8 mouse cellular contexts compared by ENCODE assay signal in the genomic region with DNA sequence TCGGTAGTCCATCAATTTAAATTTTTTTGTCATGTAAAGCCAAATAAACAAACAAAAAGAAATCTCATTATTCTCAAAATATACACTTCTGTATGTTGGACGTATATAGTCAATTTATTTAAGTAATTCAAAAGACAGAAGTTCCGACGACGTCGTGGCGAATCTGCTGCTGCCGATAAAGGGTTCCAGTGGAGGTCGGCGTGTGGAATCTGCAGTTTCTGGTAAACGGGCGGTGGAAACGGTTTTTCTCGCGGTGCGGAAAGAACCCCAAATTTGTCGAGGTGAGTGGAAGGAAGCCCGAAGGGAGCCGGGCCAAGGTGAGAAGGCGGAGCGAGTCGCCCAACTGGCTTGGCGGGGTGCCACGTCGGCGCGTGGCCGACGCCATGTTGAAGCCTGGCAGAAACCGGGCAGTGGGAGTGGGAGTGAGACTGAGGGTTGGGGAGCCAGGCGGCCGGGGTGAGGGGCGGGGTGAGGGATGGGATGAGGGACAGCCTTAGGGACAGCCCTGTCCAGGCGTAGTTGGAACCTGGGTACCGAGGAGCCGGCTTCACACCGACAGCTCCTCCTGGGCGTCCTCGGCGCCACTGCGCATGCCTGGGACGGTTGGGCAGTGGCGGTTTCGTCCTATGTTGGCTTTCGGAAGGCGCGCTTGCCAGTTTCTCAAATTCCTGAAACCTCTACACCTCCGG. TPM values are rescaled to one million over a fixed set of nuclear protein-coding genes. Genes with fewer than 3 reads are reported as not detected.
DNase-seq lines count a peak whose midpoint lies in the region; ATAC-seq lines count a peak whose summit lies in the region.

Gene Snrnp35 (plus strand): TSS at position 169 of the 689 bp plus-strand sequence.

- intact Hi-C loops in left cerebral cortex, postnatal 10 days (cut with DNase I) = loop anchor here (5.0 kb wide), 1 partner anchor 36 kb away; no protein-coding TSS in a partner anchor

- peak; percentile 97 for DNase-seq in adipocyte (ENCODE audit: low spot score)
- peak; percentile 93 for DNase-seq in embryo, embryonic 10 days (ENCODE audit: low spot score)
- peak; percentile 95 for DNase-seq in gastrocnemius, postnatal 10 days
- peak; percentile 98 for DNase-seq in induced T-regulatory cell, adult 2 months (ENCODE audit: low read depth)
- DNase-seq in left cerebral cortex, postnatal 10 days (ENCODE audit: extremely low spot score in 1 of 2, low spot score in 2 of 2) = peak; percentile 74 to 92
- DNase-seq in right cerebral cortex, postnatal 25 days = peak; percentile 89
- DNase-seq in urinary bladder, postnatal 4 days (ENCODE audit: low spot score in 2 of 2) = peak; percentile 91

- ATAC-seq in megakaryocyte-erythroid progenitor cell, adult 5-6 weeks (replicated peaks; ENCODE audit: low FRiP score, low TSS enrichment, poor library complexity, severe bottlenecking) = peak; percentile 74

RNA-seq across cellular contexts. Expression of gene Snrnp35, which starts in this region (rescaled TPM):
- 10 to 100 TPM; 21.8 to 23.6 TPM for total RNA-seq in gastrocnemius, postnatal 10 days (2021)
- total RNA-seq in left cerebral cortex, postnatal 10 days (2021) = 10 to 100 TPM; 21.1 TPM
- total RNA-seq in megakaryocyte-erythroid progenitor cell, adult 5-6 weeks (2014; fragmentation: Nextera tagmentation) = 6.1 and 9.4 TPM in 2 replicates
- total RNA-seq in megakaryocyte-erythroid progenitor cell, adult 5-6 weeks (2017) = 3.2 and 11.1 TPM in 2 replicates

Comparison
In these comparisons a context has a peak if more than half of its experiments do, and no peak if none do; other contexts are left out.
1. Peak in every context shown above with its lines: DNase-seq and ATAC-seq.